Mouse (Mus musculus) forebrain, embryonic 16.5 days (tissue): ENCODE data around the gene Gdpd2. TPM values are rescaled to one million over a fixed set of nuclear protein-coding genes. Genes with fewer than 3 reads are reported as not detected.
A peak's percentile ranks its signal among the peaks of the same experiment; 100 is the strongest.

ENCODE experiments used
- ATAC-seq: fragments of 200-750 bp; cut with Nextera tagmentation; 2 replicates; pipeline ENCODE4 v1.8.0; 2017; ENCODE audit warnings: mild to moderate bottlenecking, moderate library complexity
- H3K27ac ChIP-seq: fragments of 300-500 bp; sonication (generic); 2 replicates; pipeline ENCODE4 v1.5.1; 2014; ENCODE audit warnings: low read length, control low read depth
- H3K27me3 ChIP-seq: fragments of 300-500 bp; sonication (generic); replicated peaks from 2 replicates; pipeline ENCODE4 v1.6.1; 2014; ENCODE audit warnings: low read length; ENCODE audit not compliant: control insufficient read depth, insufficient read depth
- H3K36me3 ChIP-seq: fragments of 300-500 bp; sonication (generic); 2 replicates; pipeline ENCODE4 v1.6.1; 2014; ENCODE audit not compliant: control insufficient read depth, insufficient read depth
- H3K4me1 ChIP-seq: fragments of 300-500 bp; sonication (generic); replicated peaks from 2 replicates; pipeline ENCODE4 v1.6.1; 2014; ENCODE audit warnings: low read length; ENCODE audit not compliant: control insufficient read depth, insufficient read depth
- H3K4me2 ChIP-seq: fragments of 300-500 bp; sonication (generic); 2 replicates; pipeline ENCODE4 v1.6.1; 2014; ENCODE audit warnings: mild to moderate bottlenecking, low read length, control low read depth
- H3K4me3 ChIP-seq: fragments of 300-500 bp; sonication (generic); replicated peaks from 2 replicates; pipeline ENCODE4 v1.5.1; 2014; ENCODE audit warnings: mild to moderate bottlenecking, low read length, control low read depth
- H3K9ac ChIP-seq: fragments of 300-500 bp; sonication (generic); replicated peaks from 2 replicates; pipeline ENCODE4 v1.6.1; 2014; ENCODE audit warnings: low read depth, low read length, control low read depth
- H3K9me3 ChIP-seq: fragments of 300-500 bp; sonication (generic); 2 replicates; pipeline ENCODE4 v1.6.1; 2016; ENCODE audit warnings: low read length; ENCODE audit not compliant: control insufficient read depth
- WGBS: fragments of 180-500 bp; shearing (Covaris S2); extraction: QIAGEN DNeasy Blood & Tissue Kit; methylation state at CpG from one replicate; pipeline ENCODE4 v1.1.7; 2014; 5-methylcytosine and 5-hydroxymethylcytosine counted together
- polyA plus RNA-seq: library from polyadenylated mRNA; unstranded; fragments of >200 nt; fragmentation: Nextera tagmentation; extraction: Ambion mirVana; gene quantifications from 2 replicates; pipeline ENCODE4 v1.2.1, GENCODE M21; 2015

The Gdpd2 gene
- polyA plus RNA-seq, 1 experiment from 2014 or later: 15.1 TPM

DNA sequence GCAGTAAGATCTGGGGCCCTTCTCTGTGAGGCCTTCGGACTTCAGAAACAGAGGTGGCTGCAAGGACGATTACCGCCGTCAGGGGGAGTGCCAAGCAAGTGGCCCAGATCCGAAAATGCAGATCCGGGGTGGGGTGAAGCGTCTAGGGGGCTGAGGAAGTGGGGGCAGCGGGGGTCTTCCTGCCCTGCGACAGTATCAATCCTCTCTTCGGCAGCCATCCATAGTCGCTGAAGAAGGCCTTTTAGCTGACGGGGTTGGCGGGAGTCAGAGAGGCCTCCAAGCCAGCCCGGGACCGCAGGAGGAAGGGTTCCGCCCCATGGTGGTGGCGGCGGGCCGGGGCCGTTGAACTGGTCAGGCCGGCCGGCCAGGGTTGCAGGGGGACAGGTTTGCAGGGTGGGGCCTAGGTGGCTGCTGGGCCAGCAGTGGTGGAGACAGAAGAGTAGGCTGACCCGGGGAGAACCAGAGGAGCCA lies 44.7 kb downstream of the Gdpd2 start:
- Histone ChIP-seq H3K9me3 (no peaks in the 10 kb centered on the region), H3K4me3 (peak overlapping the region; percentile 30), H3K27ac (no peak overlapping the region), H3K9ac (peak overlapping the region; percentile 45), H3K36me3 (no peaks in the 10 kb centered on the region), H3K4me2 (peak overlapping the region; percentile 28), H3K27me3 (no peaks in the 10 kb centered on the region), H3K4me1 (peaks cover 14% of the 10 kb centered on the region; the same call in 1 of the 2 replicates)
- whole genome bisulfite sequencing: 8% methylated on average over 23 of the region's 23 CpGs
- no peak for ATAC-seq

DNA sequence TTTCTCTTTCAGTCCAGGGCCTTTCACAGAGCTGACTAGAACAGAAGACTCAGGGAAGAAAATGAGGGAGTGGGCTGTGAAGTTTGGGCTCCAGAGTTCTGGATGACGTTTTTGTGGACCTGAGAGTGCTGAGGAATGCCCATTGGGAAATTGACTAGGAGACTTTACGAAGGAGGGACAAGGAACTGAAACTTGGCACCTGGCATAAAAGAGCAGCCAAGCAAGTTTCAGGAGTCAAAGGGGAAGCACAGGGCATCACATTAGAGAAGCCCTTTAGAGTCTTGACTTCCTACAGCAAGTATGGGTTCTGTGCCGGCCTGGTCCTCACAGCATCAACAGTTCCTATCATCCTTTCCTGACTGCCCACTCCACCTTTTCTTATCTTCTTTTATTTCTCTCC lies 45.7 kb downstream of the Gdpd2 start:
- H3K27ac ChIP-seq: no peak overlapping the region
- H3K4me3 ChIP-seq: no peak overlapping the region
- H3K36me3 ChIP-seq: no peaks in the 10 kb centered on the region
- no peaks in the 10 kb centered on the region for H3K9me3 ChIP-seq
- 86% methylated on average over 3 of the region's 3 CpGs for WGBS
- no peaks in the 10 kb centered on the region for H3K27me3 ChIP-seq
- no peak for ATAC-seq
- H3K9ac ChIP-seq: no peak overlapping the region
- H3K4me2 ChIP-seq: no peak overlapping the region
- H3K4me1 ChIP-seq: peaks cover 13% of the 10 kb centered on the region; the same call in 1 of the 2 replicates

DNA sequence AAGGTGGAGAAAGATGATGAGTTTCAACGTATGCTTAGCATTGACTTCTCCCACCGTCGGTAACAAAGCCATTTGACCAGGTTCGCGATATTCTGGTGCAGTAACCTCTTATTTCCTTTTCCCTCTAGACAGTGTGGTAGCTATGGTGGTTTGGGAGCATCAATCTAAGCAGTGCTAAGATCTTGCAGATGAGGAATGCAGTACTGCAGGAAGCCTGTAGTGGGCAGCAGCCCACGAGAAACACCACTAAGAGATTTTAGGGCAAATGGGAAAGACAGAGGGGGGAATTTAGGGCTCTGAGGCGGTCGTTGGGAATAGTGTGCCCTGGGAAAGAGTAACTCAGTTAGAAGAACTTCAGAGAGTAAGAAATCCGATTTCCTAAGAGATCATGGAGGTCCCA lies 46.8 kb downstream of the Gdpd2 start:
- Histone ChIP-seq H3K27me3 (no peaks in the 10 kb centered on the region), H3K36me3 (no peaks in the 10 kb centered on the region), H3K4me3 (peak overlapping the region; percentile 41), H3K9ac (no peak overlapping the region), H3K4me2 (peak overlapping the region; percentile 53), H3K27ac (peak overlapping the region; percentile 62), H3K4me1 (peaks cover 16% of the 10 kb centered on the region; the same call in 1 of the 2 replicates), H3K9me3 (no peaks in the 10 kb centered on the region)
- ATAC-seq: peak; percentile 64
- WGBS: 21% methylated on average over 9 of the region's 9 CpGs

DNA sequence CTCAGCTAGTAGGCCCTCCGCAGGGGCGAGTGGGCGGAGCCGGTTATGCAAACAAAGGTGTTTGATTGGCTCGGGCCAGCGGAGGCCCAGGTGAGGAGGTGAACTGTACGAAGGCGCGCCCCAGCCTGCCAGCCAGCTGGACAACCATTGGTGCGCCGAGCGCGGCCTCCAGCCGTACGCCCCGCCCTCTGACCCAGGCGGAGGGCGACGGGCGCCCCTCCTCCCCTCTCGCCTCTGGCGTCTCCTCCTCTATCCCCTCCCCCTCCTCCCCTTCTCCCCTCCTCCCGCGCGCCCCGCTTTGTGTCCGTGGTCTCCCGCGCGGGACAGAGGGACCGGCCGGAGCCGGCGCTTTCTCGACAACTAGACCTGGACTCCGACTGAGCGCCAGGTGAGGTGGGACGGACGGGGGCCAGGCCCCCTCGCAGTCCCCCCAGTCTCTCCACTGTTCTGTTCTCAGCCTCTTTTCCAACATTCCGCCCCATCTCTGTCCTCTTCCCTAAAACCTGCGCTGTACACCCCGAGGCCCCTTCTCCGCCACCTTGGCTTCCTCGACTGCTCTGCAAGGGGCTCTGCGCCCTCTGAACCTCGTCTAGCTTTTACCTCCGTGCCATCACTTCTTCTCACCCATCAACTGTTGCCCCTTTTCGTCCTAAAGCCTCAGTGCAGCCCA lies 47.4 kb downstream of the Gdpd2 start:
- Histone ChIP-seq H3K9me3 (no peaks in the 10 kb centered on the region), H3K27me3 (no peaks in the 10 kb centered on the region), H3K9ac (peak overlapping the region; percentile 59), H3K4me2 (peak overlapping the region; percentile 53), H3K36me3 (no peaks in the 10 kb centered on the region), H3K27ac (peak overlapping the region; percentile 62), H3K4me3 (peak overlapping the region; percentile 41), H3K4me1 (peaks cover 16% of the 10 kb centered on the region)
- ATAC-seq: peak; percentile 76
- WGBS: 18% methylated on average over 31 of the region's 49 CpGs

DNA sequence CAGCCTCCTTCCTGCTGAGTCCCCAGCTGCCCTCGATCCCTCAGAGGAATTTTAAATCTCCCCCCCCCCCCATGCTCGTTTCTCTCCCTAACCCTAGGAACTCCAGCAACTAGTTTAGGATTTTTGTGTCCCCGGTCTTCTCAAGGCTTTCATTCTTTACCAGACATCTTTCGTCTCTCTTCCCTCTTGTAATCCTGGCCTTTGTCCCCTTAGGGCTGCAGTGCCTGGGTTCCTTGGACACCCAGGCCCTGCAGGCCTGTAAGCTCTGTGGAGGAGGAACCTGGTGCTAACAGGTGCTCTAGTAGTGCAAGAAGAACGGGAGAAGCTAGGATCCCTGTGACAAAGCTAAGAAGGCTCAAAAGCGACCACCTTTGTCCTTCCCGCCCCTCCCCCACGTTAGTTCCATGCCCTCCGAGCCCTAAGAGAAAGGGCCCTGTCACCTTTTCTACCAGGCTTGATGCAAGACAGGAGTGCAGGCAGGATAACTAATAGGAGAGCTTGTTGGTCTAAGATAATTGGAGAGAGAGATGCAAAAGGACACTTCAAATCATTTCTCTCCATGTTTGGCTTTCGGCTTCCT lies 48.1 kb downstream of the Gdpd2 start:
- Histone ChIP-seq H3K36me3 (no peaks in the 10 kb centered on the region), H3K4me1 (peaks cover 16% of the 10 kb centered on the region), H3K4me2 (peak overlapping the region; percentile 53), H3K4me3 (peak overlapping the region; percentile 41), H3K27ac (peak overlapping the region; percentile 62; the same call in 1 of the 2 replicates), H3K9ac (peak overlapping the region; percentile 59), H3K9me3 (no peaks in the 10 kb centered on the region), H3K27me3 (no peaks in the 10 kb centered on the region)
- WGBS: 24% methylated on average over 10 of the region's 10 CpGs
- no peak; the same call in 1 of the 2 replicates for ATAC-seq

DNA sequence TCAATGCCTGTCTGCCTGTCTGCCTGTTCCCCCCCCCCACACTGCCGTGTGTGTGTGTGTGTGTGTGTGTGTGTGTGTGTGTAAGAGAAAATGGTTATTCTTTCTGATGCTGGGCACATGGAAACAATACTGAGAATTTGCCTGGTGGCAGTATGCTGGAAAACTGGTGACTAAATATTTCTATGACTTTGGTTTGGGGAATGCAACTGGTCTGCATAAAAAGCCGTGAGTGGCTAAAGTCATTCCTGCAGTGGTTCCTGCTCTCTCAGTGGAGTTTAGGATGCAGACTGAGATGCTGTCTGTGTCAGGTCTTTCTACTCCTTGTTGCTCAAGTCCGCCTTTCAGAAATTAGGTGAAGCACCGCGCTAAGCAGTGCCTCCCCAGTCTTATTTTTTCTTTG lies 48.7 kb downstream of the Gdpd2 start:
- Histone ChIP-seq H3K36me3 (no peaks in the 10 kb centered on the region), H3K4me3 (peak overlapping the region; percentile 41), H3K9ac (no peak overlapping the region), H3K4me2 (peak overlapping the region; percentile 53), H3K27ac (no peak overlapping the region), H3K9me3 (no peaks in the 10 kb centered on the region), H3K4me1 (peaks cover 16% of the 10 kb centered on the region), H3K27me3 (no peaks in the 10 kb centered on the region)
- 17% methylated on average over 5 of the region's 5 CpGs for WGBS
- no peak for ATAC-seq

Other genes with a start within 250 kb of the Gdpd2 start
- gene Igbp1, start 235.6 kb upstream of the Gdpd2 start, polyA plus RNA-seq: 26.4 and 28.9 TPM in 2 replicates
- gene Dgat2l6, start 205.0 kb upstream of the Gdpd2 start, polyA plus RNA-seq: not detected in 2 replicates
- not detected in 2 replicates for gene Awat1, start 157.6 kb upstream of the Gdpd2 start, polyA plus RNA-seq
- gene P2ry4, start 135.0 kb upstream of the Gdpd2 start, polyA plus RNA-seq: not detected in 2 replicates
- gene Arr3, start 124.4 kb upstream of the Gdpd2 start, polyA plus RNA-seq: not detected in 2 replicates
- 13.3 and 15.4 TPM in 2 replicates for gene Kif4, start 104.1 kb upstream of the Gdpd2 start, polyA plus RNA-seq
- 101 and 117 TPM in 2 replicates for gene Pdzd11, start 103.3 kb upstream of the Gdpd2 start, polyA plus RNA-seq
- gene Dlg3, start 37.8 kb downstream of the Gdpd2 start, polyA plus RNA-seq: 10.5 and 11.2 TPM in 2 replicates